Mouse (Mus musculus) bone marrow, adult 2 months (tissue): ENCODE measurements around the gene Bahd1.

Experiments
- CTCF ChIP-seq: fragments of 200-500 bp; IDR thresholded peaks from 2 replicates; pipeline ENCODE4 v1.5.1; 2011; ENCODE audit warnings: low read length, control low read depth; ENCODE audit not compliant: control insufficient read depth, insufficient read depth
- POLR2A ChIP-seq: fragments of 200-500 bp; IDR thresholded peaks from 2 replicates; pipeline ENCODE4 v1.6.1; 2011; ENCODE audit warnings: low read depth, mild to moderate bottlenecking, control low read depth, low read length, borderline replicate concordance; ENCODE audit not compliant: control insufficient read depth

GRCm38 (mm10) chr2:118948818-118949217 lies 48.6 kb downstream of the Bahd1 start:
- TF ChIP-seq POLR2A (no peak), CTCF (no peak)
